Mouse (Mus musculus): ENCODE data around the gene Nkg7.

DNA sequence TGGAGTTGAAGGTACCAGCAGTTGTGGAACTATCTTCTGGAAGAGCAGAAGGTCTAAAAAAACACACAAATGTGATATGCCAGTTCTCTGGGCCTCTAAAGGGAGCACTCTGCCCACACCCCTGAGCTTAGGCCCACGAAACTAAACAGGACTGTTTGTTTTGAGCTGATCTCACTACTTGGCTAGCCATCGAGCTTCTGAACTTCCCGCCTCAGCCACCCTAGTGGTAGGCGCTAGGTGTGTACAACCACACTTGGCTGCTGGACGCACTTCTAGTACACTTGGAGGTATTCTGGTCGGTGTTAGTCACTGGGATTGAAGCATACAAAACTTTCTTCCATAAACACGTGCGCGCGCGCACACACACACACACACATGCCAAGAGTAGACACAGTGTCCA, 14.9 kb downstream of the Nkg7 start:
- TF ChIP-seq CTCF (IDR thresholded peaks at IDR 0.05; ENCODE audit: control insufficient read depth, insufficient read depth, low read length) (no peak), POLR2A (IDR thresholded peaks at IDR 0.05; ENCODE audit: borderline replicate concordance, control insufficient read depth, low read depth, low read length) (no peak)
